ENCODE assay signal across 24 mouse cellular contexts in genomic region chr9:16970373-16970772, GRCm38 (mm10).
A peak's percentile ranks its signal among the peaks of the same experiment; 100 is the strongest.
DNase-seq lines count a peak whose midpoint lies in the region; ATAC-seq and TF ChIP-seq lines count a peak whose summit lies in the region.
"Had no signal": no experiment of that assay in that cellular context is flagged by ENCODE, and none has a peak within 500 bp of the region (broad histone marks: within the 10 kb centered on the region; RNA-seq: fewer than 3 reads in every experiment).

No protein-coding gene starts in this region.

- H3K4me3 ChIP-seq in hindbrain, embryonic 11.5 days (ENCODE audit: low read depth, low read length), result no peak overlapping the region
- no peak overlapping the region for H3K4me3 ChIP-seq in hindbrain, postnatal 0 days (ENCODE audit: low read length)
- no peak overlapping the region for H3K4me3 ChIP-seq in midbrain, embryonic 14.5 days (replicated peaks; ENCODE audit: low read depth, low read length)
- H3K4me3 ChIP-seq in midbrain, postnatal 0 days (ENCODE audit: low read depth, low read length), result no peak overlapping the region
- H3K4me3 ChIP-seq: embryonic facial prominence, embryonic 15.5 days; limb, embryonic 15.5 days; myocyte had no signal

- H3K4me2 ChIP-seq in hindbrain, embryonic 11.5 days (replicated peaks; ENCODE audit: low read depth, low read length), result no peak overlapping the region
- H3K4me2 ChIP-seq in hindbrain, postnatal 0 days (ENCODE audit: low read depth, low read length), result no peak overlapping the region
- H3K4me2 ChIP-seq in midbrain, embryonic 14.5 days (ENCODE audit: low read length), result no peak overlapping the region
- no peak overlapping the region for H3K4me2 ChIP-seq in midbrain, postnatal 0 days (ENCODE audit: low read depth, low read length, poor library complexity, severe bottlenecking)
- H3K4me2 ChIP-seq: embryonic facial prominence, embryonic 15.5 days; limb, embryonic 15.5 days; lung, embryonic 14.5 days had no signal

- no peaks in the 10 kb centered on the region for H3K4me1 ChIP-seq in hindbrain, embryonic 11.5 days (replicated peaks; ENCODE audit: control insufficient read depth, insufficient read depth, low read length)
- no peaks in the 10 kb centered on the region for H3K4me1 ChIP-seq in hindbrain, postnatal 0 days (ENCODE audit: insufficient read depth, low read length)
- H3K4me1 ChIP-seq in midbrain, embryonic 14.5 days (ENCODE audit: control insufficient read depth, insufficient read depth, low read length), result no peaks in the 10 kb centered on the region
- H3K4me1 ChIP-seq in midbrain, postnatal 0 days (ENCODE audit: insufficient read depth, low read length), result no peaks in the 10 kb centered on the region
- H3K4me1 ChIP-seq: embryonic facial prominence, embryonic 15.5 days; limb, embryonic 15.5 days had no signal

- peak; percentile 3 for DNase-seq in hindbrain, embryonic 11.5 days (ENCODE audit: low spot score)
- DNase-seq in hindbrain, postnatal 0 days (ENCODE audit: low spot score), result no peak
- DNase-seq in midbrain, embryonic 14.5 days, result peak; percentile 19
- DNase-seq in midbrain, postnatal 0 days (ENCODE audit: low spot score), result no peak
- peak; percentile 12 for DNase-seq in mesoderm, embryonic 11.5 days (ENCODE audit: low read depth, low spot score)
- no peak for DNase-seq in adrenal gland, adult 2 months
- DNase-seq in testis, postnatal 10 days (ENCODE audit: low spot score), result no peak
- DNase-seq: B cell, adult 2 months; cerebellum, adult 18-20 months; cerebellum, postnatal 14 days; gastrocnemius, postnatal 36 days; heart, postnatal 36 days; kidney, adult 11 months; layer of hippocampus, adult 9-11 months; lung, embryonic 14.5 days; right cerebral cortex, postnatal 25 days; spleen, adult 18-20 months had no signal

- no peak for ATAC-seq in hindbrain, embryonic 11.5 days (ENCODE audit: low FRiP score)
- no peak for ATAC-seq in hindbrain, postnatal 0 days
- ATAC-seq in midbrain, embryonic 14.5 days (ENCODE audit: low FRiP score, low TSS enrichment), result no peak
- no peak for ATAC-seq in midbrain, postnatal 0 days (ENCODE audit: low FRiP score)
- ATAC-seq: Patski had no signal

- no peak for TF ChIP-seq CTCF in hindbrain, postnatal 0 days (IDR thresholded peaks at IDR 0.05; ENCODE audit: low read depth)
- no peak for TF ChIP-seq CTCF in midbrain, postnatal 0 days (IDR thresholded peaks at IDR 0.05)

- 35% methylated on average over 4 of the region's 4 CpGs for WGBS in hindbrain, embryonic 11.5 days
- WGBS in hindbrain, postnatal 0 days, result 26% methylated on average over 4 of the region's 4 CpGs
- WGBS in midbrain, embryonic 14.5 days, result 35% methylated on average over 4 of the region's 4 CpGs
- WGBS in midbrain, postnatal 0 days, result 30% methylated on average over 4 of the region's 4 CpGs

- H3K9me3 ChIP-seq in hindbrain, embryonic 11.5 days (ENCODE audit: control insufficient read depth, low read length), result no peaks in the 10 kb centered on the region
- H3K9me3 ChIP-seq in hindbrain, postnatal 0 days (ENCODE audit: low read length), result no peaks in the 10 kb centered on the region
- H3K9me3 ChIP-seq in midbrain, embryonic 14.5 days (ENCODE audit: control insufficient read depth, low read length), result no peaks in the 10 kb centered on the region
- H3K9me3 ChIP-seq in midbrain, postnatal 0 days (ENCODE audit: low read length), result no peaks in the 10 kb centered on the region
- H3K9me3 ChIP-seq: embryonic facial prominence, embryonic 15.5 days; G1E; limb, embryonic 15.5 days had no signal

- no peaks in the 10 kb centered on the region for H3K36me3 ChIP-seq in hindbrain, embryonic 11.5 days (ENCODE audit: control insufficient read depth, insufficient read depth, low read length)
- no peaks in the 10 kb centered on the region for H3K36me3 ChIP-seq in hindbrain, postnatal 0 days (ENCODE audit: insufficient read depth, low read length)
- H3K36me3 ChIP-seq in midbrain, embryonic 14.5 days (ENCODE audit: control insufficient read depth, insufficient read depth, low read length), result no peaks in the 10 kb centered on the region
- no peaks in the 10 kb centered on the region for H3K36me3 ChIP-seq in midbrain, postnatal 0 days (ENCODE audit: insufficient read depth, low read length)
- H3K36me3 ChIP-seq: embryonic facial prominence, embryonic 15.5 days; G1E; limb, embryonic 15.5 days had no signal

- H3K27me3 ChIP-seq in hindbrain, embryonic 11.5 days (ENCODE audit: control insufficient read depth, insufficient read depth, low read length), result no peaks in the 10 kb centered on the region
- H3K27me3 ChIP-seq in hindbrain, postnatal 0 days (ENCODE audit: insufficient read depth, low read length), result no peaks in the 10 kb centered on the region
- H3K27me3 ChIP-seq in midbrain, embryonic 14.5 days (ENCODE audit: control insufficient read depth, insufficient read depth, low read length), result no peaks in the 10 kb centered on the region
- no peaks in the 10 kb centered on the region for H3K27me3 ChIP-seq in midbrain, postnatal 0 days (ENCODE audit: insufficient read depth, low read length)
- H3K27me3 ChIP-seq: CH12.LX; embryonic facial prominence, embryonic 15.5 days; limb, embryonic 15.5 days; Patski had no signal

- no peak overlapping the region for H3K27ac ChIP-seq in hindbrain, embryonic 11.5 days (ENCODE audit: low read depth, low read length)
- no peak overlapping the region for H3K27ac ChIP-seq in hindbrain, postnatal 0 days
- no peak overlapping the region for H3K27ac ChIP-seq in midbrain, embryonic 14.5 days (replicated peaks; ENCODE audit: low read depth, low read length)
- no peak overlapping the region for H3K27ac ChIP-seq in midbrain, postnatal 0 days (ENCODE audit: low read depth, low read length)
- H3K27ac ChIP-seq: embryonic facial prominence, embryonic 15.5 days; limb, embryonic 15.5 days; liver, embryonic 14.5 days had no signal

- no peak overlapping the region for H3K9ac ChIP-seq in hindbrain, embryonic 11.5 days (ENCODE audit: low read depth, low read length)
- H3K9ac ChIP-seq in hindbrain, postnatal 0 days (replicated peaks; ENCODE audit: low read length), result no peak overlapping the region
- no peak overlapping the region for H3K9ac ChIP-seq in midbrain, embryonic 14.5 days (replicated peaks; ENCODE audit: low read length)
- H3K9ac ChIP-seq in midbrain, postnatal 0 days (replicated peaks; ENCODE audit: low read length, poor library complexity, severe bottlenecking), result no peak overlapping the region
- H3K9ac ChIP-seq: embryonic facial prominence, embryonic 15.5 days; limb, embryonic 15.5 days; liver, embryonic 14.5 days; lung, embryonic 14.5 days had no signal

Comparison
In these comparisons a context has a peak if more than half of its experiments do, and no peak if none do; other contexts are left out.
1. DNase-seq: peak in hindbrain, embryonic 11.5 days (single experiment), midbrain, embryonic 14.5 days (single experiment) and mesoderm, embryonic 11.5 days (single experiment); none in hindbrain, postnatal 0 days (single experiment), midbrain, postnatal 0 days (single experiment), adrenal gland, adult 2 months (single experiment) and testis, postnatal 10 days (single experiment).